Mouse (Mus musculus): Measurements from ENCODE around the gene Syne3. TPM values are rescaled to one million over a fixed set of nuclear protein-coding genes. Genes with fewer than 3 reads are reported as not detected.

Gene Syne3
- total RNA-seq, 2 experiments from 2014 or later = 16.5 to 18.2 TPM

- DNase-seq = no peak
Observed at GRCm38 (mm10) chr12:105025947-105026586, 16.5 kb upstream of the Syne3 start.

- DNase-seq = peak; percentile 76 to 82
Observed at GRCm38 (mm10) chr12:105025271-105025946, 15.8 kb upstream of the Syne3 start.

- DNase-seq = no peak
Observed at GRCm38 (mm10) chr12:105022776-105023175, 13.2 kb upstream of the Syne3 start.

GRCm38 (mm10) chr12:105022141-105022540 lies 12.5 kb upstream of the Syne3 start:
- no peak for DNase-seq

GRCm38 (mm10) chr12:105021441-105022069 lies 11.9 kb upstream of the Syne3 start:
- DNase-seq = no peak

- peak; percentile 89 to 90 for DNase-seq
Observed at GRCm38 (mm10) chr12:105019359-105020219, 10.0 kb upstream of the Syne3 start.

- no peak for DNase-seq
Observed at GRCm38 (mm10) chr12:105016639-105017038, 7.0 kb upstream of the Syne3 start.

GRCm38 (mm10) chr12:105016199-105016598 lies 6.6 kb upstream of the Syne3 start:
- no peak for DNase-seq

GRCm38 (mm10) chr12:105013065-105013464 lies 3.5 kb upstream of the Syne3 start:
- DNase-seq = peak; percentile 75 to 83

GRCm38 (mm10) chr12:105012314-105012713 lies 2.7 kb upstream of the Syne3 start:
- no peak for DNase-seq

GRCm38 (mm10) chr12:105011589-105011988 lies 2.0 kb upstream of the Syne3 start:
- no peak for DNase-seq

- no peak for DNase-seq
Observed at GRCm38 (mm10) chr12:105010213-105010790, 693 bp upstream of the Syne3 start.

GRCm38 (mm10) chr12:105008752-105009178 lies 844 bp downstream of the Syne3 start:
- peak; percentile 53 to 70 for DNase-seq

GRCm38 (mm10) chr12:105008150-105008549 lies 1.5 kb downstream of the Syne3 start:
- no peak for DNase-seq

GRCm38 (mm10) chr12:105005715-105005972 lies 4.0 kb downstream of the Syne3 start:
- no peak for DNase-seq

- DNase-seq = peak; percentile 73 to 75
Observed at GRCm38 (mm10) chr12:105004956-105005714, 4.5 kb downstream of the Syne3 start.

- DNase-seq = peak; percentile 18 to 35
Observed at GRCm38 (mm10) chr12:105003715-105004114, 5.9 kb downstream of the Syne3 start.

GRCm38 (mm10) chr12:105003158-105003557 lies 6.5 kb downstream of the Syne3 start:
- no peak for DNase-seq

GRCm38 (mm10) chr12:105002340-105003132 lies 7.1 kb downstream of the Syne3 start:
- no peak for DNase-seq

- DNase-seq = no peak
Observed at GRCm38 (mm10) chr12:105001317-105001716, 8.3 kb downstream of the Syne3 start.
